Mouse (Mus musculus) thymus, adult 2 months (tissue): Measurements from ENCODE around the gene Xlr5a.

ENCODE experiments used
- CTCF ChIP-seq: fragments of 200-500 bp; IDR thresholded peaks from 2 replicates; pipeline ENCODE4 v1.5.1; 2012; ENCODE audit warnings: mild to moderate bottlenecking, control low read depth, low read length, moderate library complexity, borderline replicate concordance; ENCODE audit not compliant: control insufficient read depth, poor library complexity, insufficient read depth; ENCODE audit errors: extremely low read depth
- POLR2A ChIP-seq: fragments of 200-500 bp; IDR thresholded peaks from 2 replicates; pipeline ENCODE4 v1.6.1; 2012; ENCODE audit warnings: mild to moderate bottlenecking, low read length, control low read depth, moderate library complexity; ENCODE audit not compliant: control insufficient read depth, poor library complexity, insufficient read depth; ENCODE audit errors: extremely low read depth

GRCm38 (mm10) chrX:73063512-73064414 lies 229.0 kb downstream of the Xlr5a start:
- TF ChIP-seq POLR2A = no peak
- no peak for TF ChIP-seq CTCF
